Mouse (Mus musculus) spleen, adult 12 weeks (tissue): Measurements from ENCODE around the gene Pcnx2.

Experiments
- DNase-seq: peaks from one replicate; pipeline ENCODE4 v3.0.0; 2022; ENCODE audit warnings: low spot score

The Pcnx2 gene

GRCm38 (mm10) chr8:125819797-125820196, 78.3 kb downstream of the Pcnx2 start:
- no peak for DNase-seq

- no peak for DNase-seq
These were observed 79.3 kb downstream of the Pcnx2 start for GRCm38 (mm10) chr8:125818796-125819195.

DNA sequence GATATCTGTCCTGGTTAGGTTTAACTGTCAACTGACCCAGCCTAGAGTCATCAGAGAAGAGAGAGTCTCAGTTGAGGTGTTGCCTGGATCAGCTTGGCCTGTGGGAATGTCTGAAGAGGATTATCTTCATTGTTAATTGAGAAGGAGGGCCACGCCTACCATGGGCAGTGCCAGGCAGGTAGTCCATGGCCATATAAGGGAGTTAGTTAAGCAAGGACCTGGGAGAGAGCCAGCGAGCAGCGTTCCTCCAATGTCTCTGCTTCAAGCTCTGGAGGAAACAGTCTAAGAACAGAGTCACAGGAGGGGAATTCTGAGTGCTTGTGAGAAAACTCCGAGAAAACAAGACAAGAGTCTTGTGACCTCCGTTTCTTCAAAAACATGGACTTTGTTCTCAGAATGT, 81.4 kb downstream of the Pcnx2 start:
- DNase-seq = no peak

DNA sequence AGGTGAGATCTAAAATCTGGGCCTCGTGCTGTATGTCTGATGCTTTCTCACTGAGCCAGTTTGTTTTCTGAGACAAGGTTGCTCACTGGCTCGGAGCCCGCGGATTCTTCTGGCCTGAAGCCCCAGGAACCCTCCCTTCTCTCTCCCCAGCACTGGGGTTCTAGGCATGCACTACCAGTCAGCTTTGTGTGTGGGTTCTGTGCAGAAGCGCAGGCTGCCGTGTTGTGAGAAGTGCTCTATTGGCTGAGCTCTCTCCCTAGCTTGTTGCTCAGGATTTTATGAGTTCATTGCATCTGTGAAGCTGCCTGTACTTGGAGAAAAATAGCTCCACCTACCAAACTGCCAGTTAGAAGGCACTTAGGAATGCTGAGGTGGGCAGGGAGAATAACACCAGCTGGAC, 89.3 kb downstream of the Pcnx2 start:
- DNase-seq = no peak

DNA sequence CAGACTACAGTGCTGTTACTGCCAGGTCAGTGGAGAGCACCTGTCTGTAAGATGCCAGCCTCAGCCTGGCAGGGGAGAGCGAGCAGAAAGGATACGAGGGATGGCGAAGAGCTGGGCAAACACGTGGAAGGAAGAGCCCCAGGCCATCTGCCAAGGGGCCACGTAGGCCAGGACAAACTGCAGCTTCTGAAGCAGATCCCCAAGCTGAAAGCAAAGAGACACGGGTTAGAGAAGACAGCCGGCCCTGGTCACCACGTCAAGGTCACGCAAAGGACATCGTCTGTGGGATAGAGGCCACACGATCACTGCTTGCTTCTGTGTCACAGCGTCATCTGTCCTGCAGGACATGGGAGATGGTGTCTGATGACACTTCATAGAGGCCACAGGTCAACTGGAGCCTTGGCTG, 90.2 kb downstream of the Pcnx2 start:
- DNase-seq = no peak

DNA sequence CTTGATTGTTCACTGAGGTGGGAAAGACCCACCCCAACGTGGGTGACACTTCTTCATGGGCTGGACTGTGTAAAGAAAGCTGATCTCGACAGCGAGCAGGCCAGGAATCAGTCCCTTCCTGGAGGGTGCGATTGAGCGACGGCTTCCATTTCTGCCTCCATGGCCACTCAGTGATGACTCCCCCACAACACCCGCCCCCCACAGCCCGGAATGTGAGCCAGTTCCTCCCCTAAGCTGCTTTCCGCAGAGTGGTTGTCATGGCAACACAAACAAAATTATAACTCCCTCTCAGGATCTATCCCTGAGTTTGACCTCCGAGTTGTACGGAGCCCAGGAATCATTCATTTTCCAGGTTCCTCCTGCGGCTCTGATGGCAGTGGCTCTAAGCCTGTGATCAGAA, 91.7 kb downstream of the Pcnx2 start:
- no peak for DNase-seq

DNA sequence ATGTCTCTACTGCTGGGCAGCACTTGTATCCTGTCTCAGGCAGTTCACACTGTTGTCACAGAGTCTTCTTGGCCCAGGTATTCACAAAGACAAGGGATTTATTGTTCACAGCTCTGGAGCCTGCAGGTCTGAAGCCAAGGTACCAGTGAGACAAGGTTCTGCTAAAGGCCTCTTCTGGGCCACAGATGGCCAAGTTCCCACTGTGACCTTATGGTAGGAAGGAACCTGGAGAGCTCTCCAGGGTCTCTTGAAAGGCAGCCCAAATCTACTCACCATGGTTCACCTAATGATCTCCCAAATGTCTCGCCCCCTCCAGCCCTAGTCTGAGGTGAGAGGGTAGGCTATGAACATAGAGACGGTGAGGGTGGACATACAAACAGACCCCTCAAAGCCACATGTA, 101.1 kb downstream of the Pcnx2 start:
- no peak for DNase-seq

DNA sequence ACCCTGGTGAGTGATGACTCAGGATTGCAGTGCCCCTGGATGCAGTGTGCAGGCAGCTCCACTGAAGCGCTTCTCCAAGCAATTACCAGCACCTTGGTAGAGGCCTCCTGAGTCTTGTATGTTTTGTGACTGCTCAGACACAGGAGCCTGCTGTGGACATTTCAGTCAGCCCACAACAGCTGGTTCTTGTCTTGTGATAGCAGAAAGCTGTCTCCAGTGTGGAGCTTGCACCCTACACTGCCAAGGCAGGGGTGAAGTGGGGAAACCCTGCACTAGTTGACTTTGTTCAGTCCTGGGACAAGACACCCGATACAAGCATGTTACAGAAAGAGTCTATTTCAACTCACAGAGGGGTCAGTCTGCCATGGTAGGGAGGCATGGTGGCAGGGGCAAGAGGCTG, 102.8 kb downstream of the Pcnx2 start:
- DNase-seq = no peak

DNA sequence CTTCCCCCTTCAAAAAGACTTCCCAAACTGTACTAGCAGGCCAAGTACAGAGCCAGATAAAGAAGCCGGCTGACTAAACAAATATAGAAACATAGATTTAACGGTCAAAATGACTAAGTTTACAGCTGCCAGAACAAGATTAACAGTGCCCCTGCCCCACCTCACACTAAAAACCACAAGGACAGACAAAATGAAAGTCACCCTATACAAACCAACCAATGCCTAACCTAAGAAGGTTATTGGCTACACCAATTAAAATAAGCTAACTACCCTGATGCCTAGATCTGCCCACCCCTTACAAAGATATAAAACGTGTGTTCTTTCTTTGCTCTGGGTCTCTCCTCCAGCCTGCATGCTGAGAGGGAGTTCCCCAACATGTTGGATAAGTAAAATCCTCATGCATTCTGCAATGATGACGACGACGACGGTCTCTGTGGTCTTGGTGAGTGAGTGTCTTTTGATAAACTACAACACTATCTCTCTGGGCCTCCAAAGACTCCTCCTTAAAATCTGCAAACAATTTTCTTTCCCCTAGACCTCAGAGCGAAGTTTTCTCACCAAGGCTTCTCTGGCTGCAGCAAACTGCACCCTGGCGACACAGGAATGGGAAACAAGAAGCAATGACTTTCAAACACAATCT, 105.2 kb downstream of the Pcnx2 start:
- no peak for DNase-seq

GRCm38 (mm10) chr8:125786886-125787285, 111.2 kb downstream of the Pcnx2 start:
- no peak for DNase-seq

DNA sequence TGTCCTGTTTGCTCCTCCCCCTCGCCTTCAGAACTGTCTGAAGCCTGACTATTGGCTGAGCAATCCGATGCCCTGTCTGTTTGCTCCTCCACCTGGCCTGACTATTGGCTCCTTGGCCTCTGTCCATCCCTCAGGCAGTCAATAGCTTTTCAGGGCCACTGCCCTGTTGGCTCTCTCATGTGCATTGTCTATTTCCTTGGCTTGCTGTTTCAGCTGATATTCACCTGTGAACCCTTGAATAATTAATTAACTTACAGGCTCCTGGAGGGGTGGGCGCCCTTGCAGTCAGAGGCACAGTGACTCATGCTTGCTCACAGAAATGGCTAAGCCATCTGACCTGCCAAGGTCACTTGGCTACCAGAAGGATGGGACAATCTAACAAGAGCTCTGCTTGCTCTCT, 116.0 kb downstream of the Pcnx2 start:
- no peak for DNase-seq

DNA sequence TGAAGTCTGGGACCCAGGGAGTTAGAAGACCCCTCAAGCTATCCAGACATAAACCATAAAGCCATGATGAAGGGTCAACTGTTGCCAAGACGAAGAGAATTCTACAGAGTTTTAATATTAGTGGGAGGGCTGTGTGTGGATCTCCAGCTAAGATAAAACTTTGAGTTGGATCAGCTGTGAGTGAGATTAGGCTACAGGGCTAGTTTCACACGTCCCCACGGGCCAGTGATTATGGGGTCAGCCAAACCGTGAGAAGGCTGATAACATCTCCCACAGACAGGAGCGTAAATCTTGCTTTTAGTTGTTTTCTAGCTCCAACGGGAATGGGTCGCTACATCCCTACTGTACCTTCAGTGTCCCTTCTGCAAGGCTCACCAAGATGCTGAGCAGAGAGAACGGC, 118.5 kb downstream of the Pcnx2 start:
- no peak for DNase-seq

DNA sequence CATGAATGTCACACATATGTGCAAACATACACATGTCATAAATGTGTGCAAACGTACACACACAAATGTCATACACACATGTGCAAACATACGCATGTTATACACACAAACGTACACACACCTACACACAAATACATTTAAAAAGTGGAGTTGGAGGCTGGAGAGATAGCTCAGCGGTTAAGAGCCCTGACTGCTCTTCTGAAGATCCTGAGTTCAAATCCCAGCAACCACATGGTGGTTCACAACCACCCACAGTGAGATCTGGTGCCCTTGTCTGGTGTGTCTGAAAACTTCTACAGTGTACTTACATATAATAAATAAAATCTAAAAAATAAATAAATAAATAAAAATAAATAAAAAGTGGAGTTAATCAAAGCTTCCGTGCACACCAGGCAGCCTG, 119.2 kb downstream of the Pcnx2 start:
- DNase-seq = no peak

- no peak for DNase-seq
These were observed 120.5 kb downstream of the Pcnx2 start for GRCm38 (mm10) chr8:125777478-125778164.

GRCm38 (mm10) chr8:125776800-125777199, 121.3 kb downstream of the Pcnx2 start:
- no peak for DNase-seq

- no peak for DNase-seq
These were observed 121.8 kb downstream of the Pcnx2 start for GRCm38 (mm10) chr8:125776314-125776713.

DNA sequence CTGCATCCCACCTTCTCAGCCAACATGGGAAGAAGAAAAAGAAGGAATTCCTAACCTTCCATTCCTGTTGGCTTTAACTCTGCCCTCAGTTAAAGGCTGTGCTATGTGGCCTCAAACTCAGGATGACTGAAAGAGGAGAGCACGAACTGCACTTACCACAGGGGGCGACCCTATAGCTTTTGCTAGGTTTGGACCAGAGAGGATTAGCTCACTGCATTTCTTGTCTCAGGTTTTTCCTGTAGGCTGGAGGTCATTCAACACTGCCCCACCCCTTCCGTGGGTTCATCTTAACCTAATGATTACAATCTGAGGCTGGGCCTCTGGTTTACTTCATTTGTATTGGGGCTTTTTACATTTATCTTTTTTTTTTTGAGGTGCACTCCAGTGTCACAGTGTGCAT, 123.1 kb downstream of the Pcnx2 start:
- no peak for DNase-seq

- DNase-seq = no peak
These were observed 124.8 kb downstream of the Pcnx2 start for GRCm38 (mm10) chr8:125773281-125773803.

- no peak for DNase-seq
These were observed 125.8 kb downstream of the Pcnx2 start for GRCm38 (mm10) chr8:125772300-125772699.

GRCm38 (mm10) chr8:125768079-125768478, 130.0 kb downstream of the Pcnx2 start:
- no peak for DNase-seq

GRCm38 (mm10) chr8:125763066-125763786, 134.9 kb downstream of the Pcnx2 start:
- no peak for DNase-seq

- peak; percentile 12 for DNase-seq
These were observed 139.1 kb downstream of the Pcnx2 start for GRCm38 (mm10) chr8:125759022-125759421.

DNA sequence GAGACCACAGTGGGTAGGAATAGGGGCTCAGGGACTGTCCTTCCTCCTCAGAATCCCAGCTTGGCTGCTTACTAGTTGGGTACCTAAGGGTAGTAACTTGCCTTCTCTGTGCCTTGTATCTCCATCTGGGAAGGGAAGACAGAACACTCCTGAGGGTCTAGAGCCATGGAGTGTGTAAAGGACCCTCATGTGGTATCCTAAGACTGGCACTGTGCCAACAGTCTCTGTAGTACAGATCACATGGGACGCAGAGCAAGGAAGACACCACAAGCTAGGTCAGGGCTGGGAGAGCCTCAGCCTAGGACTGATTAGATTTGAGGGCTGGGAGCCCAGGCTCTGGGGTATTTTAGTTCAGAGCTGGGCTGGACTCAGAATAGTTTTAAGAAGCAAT, 141.0 kb downstream of the Pcnx2 start:
- DNase-seq = no peak
